Mouse (Mus musculus): Measurements from ENCODE around the gene Igfals. TPM values are rescaled to one million over a fixed set of nuclear protein-coding genes. Genes with fewer than 3 reads are reported as not detected.

Gene Igfals
- total RNA-seq, 2 experiments from 2014 or later, result 0.22 TPM; not detected in 1

DNA sequence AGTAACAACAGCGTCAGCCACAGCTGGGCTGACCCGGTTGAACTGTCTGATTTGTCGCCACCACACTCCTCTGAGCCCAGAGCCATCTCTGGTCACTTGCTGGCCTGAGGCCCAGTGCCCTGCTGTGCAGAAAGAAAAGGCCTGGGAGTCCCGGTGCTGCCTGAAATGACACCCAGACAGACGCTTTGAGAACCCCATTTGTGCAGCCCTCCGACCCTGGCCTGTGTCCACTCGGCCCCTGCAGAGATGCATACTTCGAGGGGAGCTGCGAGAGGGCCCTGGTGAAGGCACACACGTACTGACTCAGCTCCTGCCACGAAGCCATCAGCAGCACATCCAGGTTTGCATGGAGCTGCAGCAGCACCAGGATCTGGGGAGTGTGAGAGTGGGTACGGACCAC, 27.0 kb downstream of the Igfals start:
- intact Hi-C loops (cut with DNase I), result no loop called here
- no peak for DNase-seq

- intact Hi-C loops (cut with DNase I), result no loop called here
- no peak for DNase-seq
Observed at GRCm38 (mm10) chr17:24893276-24893675, 27.5 kb downstream of the Igfals start.

GRCm38 (mm10) chr17:24894061-24894994, 28.5 kb downstream of the Igfals start:
- no peak for DNase-seq
- intact Hi-C loops (cut with DNase I), result no loop called here

DNA sequence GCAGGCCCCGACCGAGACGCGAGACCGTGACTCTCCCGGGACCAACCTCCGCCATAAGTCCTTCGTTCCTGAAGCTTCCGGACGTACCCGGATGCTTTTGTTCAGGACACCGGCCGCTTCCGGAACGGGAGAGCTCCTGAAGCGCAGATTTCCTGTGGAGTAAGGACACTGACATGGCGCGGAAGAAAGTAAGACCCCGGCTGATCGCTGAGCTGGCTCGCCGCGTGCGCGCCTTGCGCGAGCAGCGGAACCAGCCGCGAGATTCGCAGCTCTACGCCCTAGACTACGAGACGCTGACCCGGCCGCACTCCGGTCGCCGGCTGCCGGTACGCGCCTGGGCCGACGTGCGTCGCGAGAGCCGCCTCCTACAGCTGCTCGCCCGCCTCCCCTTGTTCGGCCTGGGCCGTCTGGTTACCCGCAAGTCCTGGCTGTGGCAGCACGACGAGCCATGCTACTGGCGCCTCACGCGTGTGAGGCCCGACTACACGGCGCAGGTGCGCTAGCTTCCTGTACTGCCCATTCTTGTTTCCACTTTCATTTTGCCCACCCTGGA, 29.3 kb downstream of the Igfals start, which contains the start of the genes Eme2 and Mrps34:
Gene Eme2 (minus strand): TSS at position 93 of the 553 bp plus-strand sequence.
Gene Mrps34 (plus strand): TSS at position 122 of the 553 bp plus-strand sequence.
- intact Hi-C loops (cut with DNase I), result no loop called here
- peak; percentile 81 for DNase-seq

- DNase-seq, result no peak
- intact Hi-C loops (cut with DNase I), result no loop called here
Observed at GRCm38 (mm10) chr17:24895571-24896240, 29.9 kb downstream of the Igfals start.

DNA sequence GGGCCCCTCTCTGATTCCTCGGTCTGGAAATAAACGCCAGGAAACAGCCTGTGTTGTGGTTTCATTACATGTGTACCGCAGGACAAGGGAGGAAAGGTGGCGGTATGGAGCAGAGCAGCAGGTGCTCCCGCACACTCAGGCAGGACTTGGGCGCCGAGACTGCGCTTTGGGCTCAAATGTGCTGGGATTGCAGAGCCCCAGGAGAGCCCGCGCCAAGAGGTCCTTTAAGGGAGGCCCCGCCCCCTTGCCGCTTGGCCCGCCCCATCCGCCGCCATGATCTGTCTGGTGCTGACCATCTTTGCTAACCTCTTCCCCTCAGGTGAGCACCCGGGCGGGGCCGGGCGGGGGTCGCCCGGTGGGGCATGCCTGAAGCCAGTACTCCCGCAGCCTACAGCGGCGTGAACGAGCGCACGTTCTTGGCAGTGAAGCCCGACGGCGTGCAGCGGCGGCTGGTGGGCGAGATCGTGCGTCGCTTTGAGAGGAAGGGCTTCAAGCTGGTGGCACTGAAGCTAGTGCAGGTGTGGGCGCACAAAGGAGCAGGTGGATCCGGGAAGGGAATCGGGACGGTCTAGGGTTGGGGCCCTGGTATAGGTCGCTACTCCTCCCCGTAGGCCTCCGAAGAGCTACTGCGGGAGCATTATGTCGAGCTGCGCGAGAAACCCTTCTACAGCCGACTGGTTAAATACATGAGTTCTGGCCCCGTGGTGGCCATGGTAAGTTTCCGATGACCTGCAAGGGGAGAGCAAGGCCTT, 30.6 kb downstream of the Igfals start, which contains the start of gene Nme3:
Gene Nme3 (plus strand): TSS at position 260 of the 752 bp plus-strand sequence.
- peak; percentile 75 for DNase-seq
- intact Hi-C loops (cut with DNase I), result no loop called here

DNA sequence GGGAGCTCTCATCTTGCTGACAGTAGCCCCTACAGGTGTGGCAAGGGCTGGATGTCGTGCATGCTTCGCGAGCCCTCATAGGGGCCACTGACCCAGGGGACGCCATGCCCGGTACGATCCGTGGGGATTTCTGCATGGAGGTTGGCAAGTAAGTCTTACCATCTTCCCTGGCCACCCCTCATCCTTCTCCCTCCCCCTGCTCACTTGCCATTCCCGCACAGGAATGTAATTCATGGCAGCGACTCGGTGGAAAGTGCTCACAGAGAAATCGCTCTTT, 31.1 kb downstream of the Igfals start:
- DNase-seq, result no peak
- intact Hi-C loops (cut with DNase I), result no loop called here

GRCm38 (mm10) chr17:24897600-24897999, 31.8 kb downstream of the Igfals start:
- DNase-seq, result no peak
- intact Hi-C loops (cut with DNase I), result no loop called here

DNA sequence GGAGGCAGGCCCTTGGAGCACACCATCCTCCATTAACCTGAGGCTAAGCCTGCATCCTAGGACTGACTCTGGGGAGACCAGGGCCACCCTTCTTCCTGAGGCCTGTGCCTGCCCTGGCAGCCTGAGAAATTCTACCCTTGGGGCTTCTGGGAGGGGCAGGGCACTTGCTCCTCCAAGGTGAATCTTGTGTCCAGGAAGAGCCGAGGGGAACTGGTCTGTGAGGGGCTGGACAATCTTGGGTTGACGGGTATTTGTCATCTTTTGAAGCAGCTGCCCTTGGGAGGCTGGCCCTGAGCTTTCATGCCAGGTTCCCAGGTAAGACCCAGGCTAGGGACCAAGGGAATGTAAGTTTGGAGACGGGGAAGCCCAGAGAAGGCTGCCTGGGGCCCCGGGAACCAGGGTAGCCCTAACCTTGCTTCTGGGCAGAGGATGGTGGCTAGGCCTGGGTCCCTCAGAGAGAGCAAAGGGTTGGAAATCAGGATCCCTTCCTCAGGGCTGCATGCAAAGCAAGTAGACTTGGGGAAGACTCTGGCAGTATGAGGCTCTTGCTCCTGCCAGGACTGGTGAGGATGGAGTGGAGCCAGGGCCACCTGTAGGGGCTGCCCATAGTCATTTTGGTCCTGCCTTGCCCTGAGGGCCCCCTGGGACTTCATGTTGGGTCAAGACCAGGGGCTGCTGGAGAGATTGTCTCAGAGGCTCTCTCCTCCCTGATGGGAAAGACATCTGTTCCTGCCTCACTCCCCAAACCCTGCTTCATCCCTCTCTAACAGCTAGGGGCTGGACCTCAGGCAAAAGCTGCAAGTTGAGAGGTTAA, 32.5 kb downstream of the Igfals start:
- intact Hi-C loops (cut with DNase I), result no loop called here
- DNase-seq, result no peak

DNA sequence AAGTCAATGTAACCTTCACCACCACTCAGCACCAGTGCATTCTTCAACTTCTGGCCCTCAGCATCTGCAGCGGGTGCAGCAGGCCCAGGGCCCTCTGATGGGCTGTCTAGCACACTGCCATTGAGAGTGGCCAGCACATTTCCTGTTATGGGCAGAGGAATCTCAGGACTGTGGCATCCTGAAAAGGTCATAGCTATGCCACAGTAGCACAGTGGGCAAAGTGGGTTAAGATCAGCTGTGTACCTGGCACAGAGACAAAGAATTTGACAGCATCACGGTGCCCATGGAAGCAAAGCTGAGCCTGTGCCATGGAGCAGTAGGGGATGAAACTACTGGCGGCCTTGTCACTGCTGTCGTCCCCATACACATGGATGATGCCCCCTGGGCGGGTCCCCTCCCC, 33.4 kb downstream of the Igfals start:
- intact Hi-C loops (cut with DNase I), result no loop called here
- DNase-seq, result no peak

- DNase-seq, result no peak
Observed at GRCm38 (mm10) chr17:24900014-24900413, 34.2 kb downstream of the Igfals start.

GRCm38 (mm10) chr17:24902124-24902523, 36.3 kb downstream of the Igfals start:
- intact Hi-C loops (cut with DNase I), result no loop called here

More at GRCm38 (mm10) chr17:24900014-24900413, 34.2 kb downstream of the Igfals start:
- intact Hi-C loops (cut with DNase I), result no loop called here

GRCm38 (mm10) chr17:24902671-24903474, 37.1 kb downstream of the Igfals start:
- DNase-seq, result no peak
- intact Hi-C loops (cut with DNase I), result no loop called here

More at GRCm38 (mm10) chr17:24902124-24902523, 36.3 kb downstream of the Igfals start:
- DNase-seq, result no peak

GRCm38 (mm10) chr17:24903767-24904166, 38.0 kb downstream of the Igfals start:
- intact Hi-C loops (cut with DNase I), result no loop called here

GRCm38 (mm10) chr17:24907591-24907990, 41.8 kb downstream of the Igfals start:
- no peak for DNase-seq
- intact Hi-C loops (cut with DNase I), result no loop called here

More at GRCm38 (mm10) chr17:24903767-24904166, 38.0 kb downstream of the Igfals start:
- DNase-seq, result no peak

DNA sequence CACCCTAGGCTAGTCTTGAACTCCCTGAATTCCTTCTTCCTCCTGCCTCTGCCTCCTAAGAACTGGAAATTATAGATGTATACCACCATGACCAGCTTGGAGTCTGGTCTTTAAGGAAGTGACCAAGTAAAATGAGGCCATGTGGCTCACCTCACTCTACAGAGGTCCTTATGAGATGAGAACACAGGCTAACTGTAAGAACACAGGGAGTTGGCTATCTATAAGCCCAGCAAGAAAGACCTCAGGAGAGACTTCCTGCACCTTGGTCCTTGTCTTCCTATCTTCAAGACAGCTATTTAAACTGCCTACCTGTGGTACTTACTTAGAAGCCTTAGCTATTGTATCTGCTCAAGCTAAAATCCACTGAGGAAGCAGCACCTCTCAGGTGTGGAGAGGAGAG, 48.2 kb downstream of the Igfals start:
- DNase-seq, result no peak
- intact Hi-C loops (cut with DNase I), result no loop called here

DNA sequence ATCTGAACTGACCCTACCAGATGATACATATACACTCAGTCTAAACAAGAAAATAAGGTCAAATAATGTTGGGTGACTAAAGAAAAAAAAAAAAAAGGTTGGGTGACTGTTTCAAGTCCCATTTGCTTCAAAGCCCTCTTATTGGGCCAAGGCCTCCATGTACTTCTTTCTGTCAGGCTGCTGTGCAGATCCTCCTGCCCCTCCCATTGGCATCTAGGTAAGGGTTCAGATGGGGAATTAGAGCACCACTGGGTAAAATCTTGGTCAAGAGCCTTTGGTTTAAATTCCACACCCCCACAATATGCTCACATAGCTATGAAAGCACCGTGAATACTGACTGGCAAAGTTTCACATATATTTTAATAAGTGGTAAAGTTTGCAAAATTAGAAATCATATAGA, 57.4 kb downstream of the Igfals start:
- DNase-seq, result no peak

GRCm38 (mm10) chr17:24929506-24929905, 63.7 kb downstream of the Igfals start:
- DNase-seq, result no peak
- intact Hi-C loops (cut with DNase I), result no loop called here

More for the DNA sequence above, 57.4 kb downstream of the Igfals start:
- intact Hi-C loops (cut with DNase I), result no loop called here
